Mouse (Mus musculus) midbrain, embryonic 16.5 days (tissue): ENCODE measurements around the gene Trpm3. TPM values are rescaled to one million over a fixed set of nuclear protein-coding genes. Genes with fewer than 3 reads are reported as not detected.

ENCODE experiments used
- ATAC-seq: fragments of 200-750 bp; cut with Nextera tagmentation; 2 replicates; pipeline ENCODE4 v1.8.0; 2017; ENCODE audit warnings: moderate TSS enrichment
- H3K27ac ChIP-seq: fragments of 300-500 bp; sonication (generic); 2 replicates; pipeline ENCODE4 v1.5.1; 2014; ENCODE audit warnings: mild to moderate bottlenecking, low read length, mixed read lengths
- H3K27me3 ChIP-seq: fragments of 300-500 bp; sonication (generic); 2 replicates; pipeline ENCODE4 v1.6.1; 2014; ENCODE audit warnings: low read depth, low read length, mixed read lengths; ENCODE audit not compliant: control insufficient read depth, insufficient read depth
- H3K36me3 ChIP-seq: fragments of 300-500 bp; sonication (generic); 2 replicates; pipeline ENCODE4 v1.6.1; 2014; ENCODE audit warnings: mild to moderate bottlenecking, low read length, moderate library complexity, mixed read lengths; ENCODE audit not compliant: control insufficient read depth, insufficient read depth
- H3K4me1 ChIP-seq: fragments of 300-500 bp; sonication (generic); 2 replicates; pipeline ENCODE4 v1.6.1; 2014; ENCODE audit warnings: mild to moderate bottlenecking, low read length, mixed read lengths; ENCODE audit not compliant: control insufficient read depth, insufficient read depth
- H3K4me2 ChIP-seq: fragments of 300-500 bp; sonication (generic); 2 replicates; pipeline ENCODE4 v1.6.1; 2014; ENCODE audit warnings: mild to moderate bottlenecking, low read length, mixed read lengths
- H3K4me3 ChIP-seq: fragments of 300-500 bp; sonication (generic); 2 replicates; pipeline ENCODE4 v1.5.1; 2014; ENCODE audit warnings: low read depth, mild to moderate bottlenecking, low read length, moderate library complexity, mixed read lengths
- H3K9ac ChIP-seq: fragments of 300-500 bp; sonication (generic); 2 replicates; pipeline ENCODE4 v1.6.1; 2014; ENCODE audit warnings: low read depth, low read length, mixed read lengths
- H3K9me3 ChIP-seq: fragments of 300-500 bp; sonication (generic); replicated peaks from 2 replicates; pipeline ENCODE4 v1.6.1; 2014; ENCODE audit warnings: mild to moderate bottlenecking, low read length, mixed read lengths; ENCODE audit not compliant: control insufficient read depth, poor library complexity, severe bottlenecking
- WGBS: fragments of 180-500 bp; shearing (Covaris S2); extraction: QIAGEN DNeasy Blood & Tissue Kit; methylation state at CpG from one replicate; pipeline ENCODE4 v1.1.7; 2014; 5-methylcytosine and 5-hydroxymethylcytosine counted together
- polyA plus RNA-seq: library from polyadenylated mRNA; unstranded; fragments of >200 nt; fragmentation: Nextera tagmentation; extraction: Ambion mirVana; gene quantifications from 2 replicates; pipeline ENCODE4 v1.2.1, GENCODE M21; 2015

The Trpm3 gene
- polyA plus RNA-seq, 1 experiment from 2014 or later: 24.7 TPM

DNA sequence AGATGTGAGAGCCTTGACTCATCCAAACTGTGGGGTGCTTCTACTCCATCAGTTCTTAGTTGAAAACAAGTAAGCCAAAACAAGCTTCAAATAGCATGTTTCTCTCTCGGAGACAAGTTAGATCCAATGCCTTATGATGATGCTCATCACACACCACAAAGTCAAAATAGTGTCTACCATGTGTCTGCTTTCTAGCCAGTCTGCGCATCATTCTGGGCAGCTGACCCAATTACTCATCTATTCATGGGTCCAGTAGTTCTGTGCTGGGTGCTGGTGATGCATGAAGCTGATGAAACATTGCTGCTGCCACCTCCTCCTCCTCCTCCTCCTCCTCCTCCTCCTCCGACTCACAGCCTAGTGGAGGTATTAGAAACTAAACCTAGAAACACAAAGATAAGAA is 813.6 kb downstream of the Trpm3 start:
- Histone ChIP-seq H3K9me3 (peaks cover 6% of the 10 kb centered on the region; the same call in 1 of the 2 replicates), H3K9ac (no peak overlapping the region), H3K4me3 (no peak overlapping the region), H3K36me3 (no peaks in the 10 kb centered on the region), H3K4me1 (no peaks in the 10 kb centered on the region), H3K27ac (no peak overlapping the region), H3K4me2 (no peak overlapping the region), H3K27me3 (no peaks in the 10 kb centered on the region)
- no peak for ATAC-seq
- 87% methylated on average over 3 of the region's 3 CpGs for WGBS

DNA sequence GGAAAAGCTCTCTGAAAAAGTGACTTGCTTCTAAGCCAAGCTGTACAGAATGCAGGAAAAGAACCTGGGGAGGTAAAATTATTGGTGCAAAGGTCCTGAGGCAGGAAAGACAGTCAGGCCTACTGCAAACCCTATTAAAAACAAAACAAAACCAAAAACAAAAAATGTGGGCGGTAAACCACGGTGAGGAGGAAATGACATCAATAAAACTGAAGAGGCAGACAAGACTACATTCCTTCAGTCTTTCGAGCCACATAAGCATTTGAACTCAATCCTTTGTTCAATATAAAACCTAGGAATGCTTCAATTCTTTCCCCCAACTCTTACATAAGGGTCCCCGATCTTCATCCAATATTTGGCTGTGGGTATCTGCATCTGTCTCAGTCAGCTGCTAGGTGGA is 814.3 kb downstream of the Trpm3 start:
- Histone ChIP-seq H3K9ac (no peak overlapping the region), H3K4me2 (no peak overlapping the region), H3K9me3 (peaks cover 5% of the 10 kb centered on the region; the same call in 1 of the 2 replicates), H3K27ac (no peak overlapping the region), H3K4me3 (no peak overlapping the region), H3K36me3 (no peaks in the 10 kb centered on the region), H3K4me1 (peaks cover 1% of the 10 kb centered on the region; the same call in 1 of the 2 replicates), H3K27me3 (no peaks in the 10 kb centered on the region)
- 87% methylated on average over 4 of the region's 4 CpGs for WGBS
- ATAC-seq: no peak

DNA sequence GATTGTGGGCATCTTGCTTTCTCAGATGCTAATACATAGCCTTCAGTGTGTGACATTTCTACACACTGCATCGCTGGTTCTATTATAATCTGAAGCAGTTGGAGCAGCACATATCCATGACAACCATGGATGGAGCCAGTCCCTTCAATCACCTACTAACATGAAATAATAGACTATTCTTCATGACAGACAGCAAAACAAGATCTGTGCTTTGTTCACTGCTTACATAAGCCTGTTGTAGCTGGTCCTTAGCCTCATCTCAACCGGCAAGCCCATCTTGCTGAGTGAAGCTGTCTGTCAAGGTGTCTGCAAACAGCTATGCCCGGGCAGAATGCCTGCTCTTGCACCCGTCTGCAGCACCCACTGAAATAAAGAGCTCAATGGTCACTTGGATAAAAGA is 819.6 kb downstream of the Trpm3 start:
- Histone ChIP-seq H3K36me3 (no peaks in the 10 kb centered on the region), H3K9me3 (peaks cover 5% of the 10 kb centered on the region; the same call in 1 of the 2 replicates), H3K4me1 (peaks cover 10% of the 10 kb centered on the region), H3K27ac (no peak overlapping the region; the same call in 1 of the 2 replicates), H3K4me2 (no peak overlapping the region), H3K27me3 (no peaks in the 10 kb centered on the region), H3K4me3 (no peak overlapping the region), H3K9ac (no peak overlapping the region)
- peak; percentile 72 for ATAC-seq
- WGBS: 32% methylated on average over 4 of the region's 4 CpGs

DNA sequence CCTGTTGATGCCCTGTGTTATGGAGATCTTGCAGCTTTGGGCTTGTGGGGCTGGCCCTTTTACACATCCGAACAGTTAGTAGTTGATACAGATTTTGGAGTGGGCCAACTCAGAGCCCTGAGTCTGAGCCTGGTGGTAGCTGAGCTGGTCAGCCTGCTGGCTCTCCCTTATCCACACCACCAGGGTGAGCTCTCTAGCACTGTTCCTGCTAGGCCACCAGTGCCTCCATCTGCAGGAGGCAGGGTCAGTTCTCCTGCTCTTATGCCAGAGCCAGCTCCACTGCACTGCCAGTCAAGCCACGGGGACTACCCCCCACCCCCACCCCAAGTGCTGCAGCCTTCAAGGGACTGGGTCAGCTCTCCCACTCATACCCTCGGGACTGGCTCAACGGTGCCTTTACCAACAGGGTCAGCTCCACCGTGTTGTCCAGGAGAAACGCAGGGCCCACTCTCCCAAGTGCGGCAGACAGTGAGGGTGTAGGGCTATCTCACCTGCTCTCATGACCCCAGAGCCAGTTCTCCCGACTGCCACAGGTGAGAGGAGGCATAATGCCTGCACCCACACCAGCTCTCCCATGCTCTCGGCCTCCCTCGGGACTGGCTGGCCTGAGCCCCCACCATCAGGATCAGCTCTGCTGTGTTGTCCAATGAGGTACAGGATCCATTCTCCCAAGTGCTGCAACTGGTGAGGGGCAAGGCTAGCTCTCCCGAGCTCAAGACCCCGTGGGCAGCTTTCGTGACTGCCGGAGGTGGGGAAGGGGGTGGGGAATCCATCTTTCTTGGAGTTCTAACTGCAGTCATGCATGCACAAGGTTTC is 821.8 kb downstream of the Trpm3 start:
- no peak overlapping the region for H3K27ac ChIP-seq
- ATAC-seq: no peak
- 71% methylated on average over 14 of the region's 14 CpGs for WGBS
- peaks cover 12% of the 10 kb centered on the region for H3K4me1 ChIP-seq
- H3K4me3 ChIP-seq: no peak overlapping the region
- H3K9ac ChIP-seq: no peak overlapping the region
- no peaks in the 10 kb centered on the region for H3K27me3 ChIP-seq
- H3K36me3 ChIP-seq: no peaks in the 10 kb centered on the region
- peaks cover 5% of the 10 kb centered on the region; the same call in 1 of the 2 replicates for H3K9me3 ChIP-seq
- H3K4me2 ChIP-seq: no peak overlapping the region

DNA sequence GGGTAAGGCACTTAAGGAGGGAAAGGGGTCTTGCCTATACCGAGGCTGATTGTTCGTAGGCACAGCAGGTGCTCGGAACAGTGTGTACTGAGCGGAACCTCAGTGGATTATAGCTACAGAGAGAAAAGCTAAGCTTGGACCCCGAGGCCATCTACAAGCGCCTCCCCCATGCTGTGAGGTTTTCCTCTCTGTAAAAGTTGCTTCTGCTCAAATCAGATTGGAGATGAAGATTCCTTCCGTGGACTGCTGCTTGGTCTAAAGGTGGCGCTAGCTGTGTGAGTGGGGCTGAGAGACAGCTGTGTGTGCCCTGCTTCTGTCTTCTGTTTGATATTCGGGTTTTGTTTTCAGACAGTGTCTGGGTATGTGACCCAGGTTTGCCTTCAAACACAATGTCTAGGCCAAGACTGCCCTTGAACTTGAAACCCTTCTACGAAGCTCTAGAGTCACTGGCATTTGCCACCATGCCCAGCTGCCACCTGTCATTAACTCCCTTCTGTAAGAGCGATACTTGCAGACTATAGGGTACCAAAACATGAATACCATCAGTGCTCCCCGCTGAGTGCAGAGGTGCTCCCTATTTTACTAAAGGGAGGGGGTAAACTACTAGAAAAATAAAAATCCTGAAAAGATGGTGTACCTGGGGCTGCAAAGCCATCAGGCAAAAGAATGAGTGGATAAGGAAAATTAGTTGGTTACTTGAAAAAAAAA is 823.3 kb downstream of the Trpm3 start:
- no peak overlapping the region for H3K4me2 ChIP-seq
- H3K9me3 ChIP-seq: no peaks in the 10 kb centered on the region
- H3K4me1 ChIP-seq: peaks cover 12% of the 10 kb centered on the region
- no peaks in the 10 kb centered on the region for H3K36me3 ChIP-seq
- peak; percentile 52; the same call in 1 of the 2 replicates for ATAC-seq
- H3K9ac ChIP-seq: no peak overlapping the region
- H3K27ac ChIP-seq: no peak overlapping the region
- WGBS: 33% methylated on average over 12 of the region's 12 CpGs
- H3K4me3 ChIP-seq: no peak overlapping the region
- H3K27me3 ChIP-seq: no peaks in the 10 kb centered on the region

DNA sequence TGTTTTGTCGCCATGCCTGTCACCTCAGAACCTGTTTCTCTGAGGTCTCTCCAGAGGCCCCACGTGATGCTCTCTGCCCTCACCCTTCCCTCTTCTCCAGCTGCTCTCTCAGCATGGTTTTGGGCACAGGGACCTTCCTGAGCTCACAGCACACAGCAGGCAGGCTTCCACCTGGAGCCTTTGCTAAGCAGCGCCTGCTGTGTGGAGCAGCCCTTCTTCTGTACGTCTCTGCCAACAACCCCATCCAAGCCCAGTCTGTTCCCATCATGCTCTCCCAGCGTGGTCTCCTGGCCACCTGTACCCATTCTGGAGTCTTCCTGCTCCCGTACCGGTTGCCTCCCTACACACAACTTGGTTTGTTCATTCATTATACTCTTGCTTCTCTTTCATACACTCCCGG is 823.9 kb downstream of the Trpm3 start:
- no peak for ATAC-seq
- 54% methylated on average over 8 of the region's 8 CpGs for WGBS
- Histone ChIP-seq H3K4me3 (no peak overlapping the region), H3K4me1 (peaks cover 12% of the 10 kb centered on the region), H3K9ac (no peak overlapping the region), H3K36me3 (no peaks in the 10 kb centered on the region), H3K27ac (no peak overlapping the region), H3K9me3 (no peaks in the 10 kb centered on the region), H3K27me3 (no peaks in the 10 kb centered on the region), H3K4me2 (no peak overlapping the region)

DNA sequence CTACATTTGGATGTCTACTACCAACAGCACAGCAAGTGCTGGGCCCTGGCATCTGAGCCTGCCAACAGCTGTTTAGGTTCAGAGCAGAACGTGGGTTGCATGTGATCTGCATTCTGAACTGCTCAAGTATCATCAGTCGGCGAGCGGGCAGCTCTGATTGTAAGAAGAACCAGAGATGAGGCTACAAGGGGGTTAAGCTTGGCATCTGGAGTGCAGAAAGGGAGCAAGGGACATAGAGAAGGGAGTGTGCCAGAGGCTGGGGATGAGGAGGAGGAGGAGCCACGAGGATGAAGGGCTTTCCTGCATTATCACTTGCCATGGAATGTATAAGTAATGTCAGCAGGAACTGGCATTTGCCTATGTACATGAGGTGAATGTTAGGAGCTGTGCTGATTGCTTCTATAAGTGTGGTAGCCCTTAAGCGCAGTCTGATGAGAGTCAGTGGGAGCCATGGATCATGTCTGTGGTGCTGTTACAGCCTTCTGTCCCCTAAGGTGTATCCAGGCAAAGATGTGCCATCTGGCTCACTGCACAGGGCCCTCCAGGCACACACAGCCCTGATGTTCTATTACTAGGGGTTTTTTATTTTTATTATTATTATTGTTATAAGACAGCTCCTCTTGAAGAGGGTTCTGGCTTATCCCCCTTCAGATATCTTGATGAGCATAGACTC is 825.0 kb downstream of the Trpm3 start:
- no peak for ATAC-seq
- Histone ChIP-seq H3K27me3 (no peaks in the 10 kb centered on the region), H3K9ac (no peak overlapping the region), H3K4me2 (no peak overlapping the region), H3K9me3 (no peaks in the 10 kb centered on the region), H3K36me3 (no peaks in the 10 kb centered on the region), H3K27ac (no peak overlapping the region), H3K4me1 (peaks cover 6% of the 10 kb centered on the region), H3K4me3 (no peak overlapping the region)
- 75% methylated on average over 6 of the region's 6 CpGs for whole genome bisulfite sequencing

DNA sequence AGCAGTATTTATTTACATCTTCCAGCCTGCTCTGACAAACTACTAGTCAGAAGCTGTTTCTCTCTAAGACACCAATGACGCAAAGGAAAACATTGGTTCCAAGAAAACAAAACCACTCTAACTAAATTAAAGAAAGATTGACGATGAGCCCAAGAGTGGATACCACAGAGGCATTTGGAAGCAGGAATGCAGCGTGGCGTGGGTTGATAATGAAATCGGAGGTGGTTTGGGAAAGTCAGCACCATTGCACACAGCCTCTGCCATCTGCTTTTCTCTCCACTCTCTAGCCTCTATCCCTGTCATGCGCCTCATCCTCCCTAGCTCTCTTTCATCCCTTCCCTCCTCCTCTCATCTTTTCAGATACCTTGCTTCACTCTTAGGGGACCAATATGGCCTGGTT is 826.6 kb downstream of the Trpm3 start:
- H3K4me1 ChIP-seq: peaks cover 6% of the 10 kb centered on the region
- no peak overlapping the region for H3K4me2 ChIP-seq
- no peaks in the 10 kb centered on the region for H3K27me3 ChIP-seq
- no peak overlapping the region for H3K4me3 ChIP-seq
- H3K9me3 ChIP-seq: no peaks in the 10 kb centered on the region
- ATAC-seq: no peak
- no peaks in the 10 kb centered on the region for H3K36me3 ChIP-seq
- no peak overlapping the region for H3K9ac ChIP-seq
- no peak overlapping the region for H3K27ac ChIP-seq
- 84% methylated on average over 6 of the region's 6 CpGs for WGBS
